Mouse (Mus musculus) left cerebral cortex, adult 2 months (tissue): ENCODE data around the gene Zc3h7a. TPM values are rescaled to one million over a fixed set of nuclear protein-coding genes. Genes with fewer than 3 reads are reported as not detected.

Source experiments
- DNase-seq, 2 experiments: peaks; one replicate each; pipeline ENCODE4 v3.0.0; 2021 to 2022; ENCODE audit warnings: low spot score in 2 of 2, mixed read lengths in 1 of 2; ENCODE audit errors: extremely low spot score in 1 of 2
- H3K27ac ChIP-seq: fragments of 200-600 bp; 2 replicates; pipeline ENCODE4 v1.8.1; 2022
- H3K4me3 ChIP-seq: fragments of 200-600 bp; 2 replicates; pipeline ENCODE4 v1.8.1; 2022
- CTCF ChIP-seq: fragments of 200-600 bp; IDR thresholded peaks from 2 replicates; pipeline ENCODE4 v1.8.1; 2022; ENCODE audit warnings: antibody characterized with exemption, mild to moderate bottlenecking, moderate library complexity
- intact Hi-C: fragments of 180-260 bp; cut with DNase I; formaldehyde crosslinking; loops from one replicate; pipeline ENCODE4 v1.15.1; 2025
- microRNA-seq, 2 experiments: library from miRNA; unstranded; fragments of <30 nt; microRNA quantifications; one replicate each; pipeline ENCODE4 v1.2.0; 2021
- total RNA-seq, 2 experiments: library from RNA; stranded (reverse); gene quantifications; 2 replicates each; pipeline ENCODE4 v1.2.3; 2021

The Zc3h7a gene
- total RNA-seq, 2 experiments from 2014 or later = 68.5 to 76.4 TPM

DNA sequence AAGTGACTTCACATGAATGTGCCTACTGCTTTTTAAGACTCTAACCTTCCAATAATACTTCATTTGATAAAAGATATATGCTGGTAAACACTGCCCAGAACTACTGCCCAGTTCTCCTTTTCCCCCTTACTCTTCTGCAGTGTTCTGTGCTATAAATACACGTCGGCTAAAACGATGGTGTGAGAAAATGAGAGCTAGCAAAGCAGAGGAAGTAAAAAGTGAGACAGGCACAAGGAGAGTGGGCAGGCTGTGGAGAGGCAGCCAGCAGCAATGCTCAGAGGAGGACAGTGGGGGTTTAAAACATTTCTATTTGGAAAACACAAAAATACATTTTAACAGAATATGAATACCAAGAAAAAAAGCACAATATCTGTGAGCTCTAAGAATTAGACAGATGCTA lies 83.7 kb downstream of the Zc3h7a start:
- no peak for DNase-seq
- H3K4me3 ChIP-seq = no peak overlapping the region
- TF ChIP-seq CTCF = no peak
- peak overlapping the region; percentile 86 for H3K27ac ChIP-seq
- intact Hi-C loops = loop anchor here (1.0 kb wide), 1 partner anchor 26 kb away; the partner anchor contains the start of gene Litaf

DNA sequence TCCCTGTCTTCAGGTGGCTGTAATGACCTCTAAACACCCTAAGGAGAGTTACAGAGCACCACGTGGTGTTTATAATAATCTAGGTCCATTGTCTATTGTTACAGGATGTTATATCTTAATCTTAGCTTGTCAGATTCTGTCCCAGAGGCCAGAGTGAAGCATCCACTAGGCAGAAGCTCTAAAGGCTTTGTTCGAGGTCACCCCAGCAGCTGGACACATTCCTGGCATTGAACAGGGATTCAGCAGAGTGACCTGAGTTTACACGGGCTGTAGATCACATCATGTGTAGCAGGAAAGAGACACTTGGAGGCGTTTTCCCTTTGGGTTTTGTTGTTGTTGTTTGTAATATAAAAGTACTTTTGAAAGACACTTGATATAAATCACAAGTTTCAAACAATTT lies 84.1 kb downstream of the Zc3h7a start:
- intact Hi-C loops = loop anchor here (1.0 kb wide), 1 partner anchor 26 kb away; the partner anchor contains the start of gene Litaf
- TF ChIP-seq CTCF = no peak
- Histone ChIP-seq H3K27ac (peak overlapping the region; percentile 78), H3K4me3 (no peak overlapping the region)
- no peak for DNase-seq

DNA sequence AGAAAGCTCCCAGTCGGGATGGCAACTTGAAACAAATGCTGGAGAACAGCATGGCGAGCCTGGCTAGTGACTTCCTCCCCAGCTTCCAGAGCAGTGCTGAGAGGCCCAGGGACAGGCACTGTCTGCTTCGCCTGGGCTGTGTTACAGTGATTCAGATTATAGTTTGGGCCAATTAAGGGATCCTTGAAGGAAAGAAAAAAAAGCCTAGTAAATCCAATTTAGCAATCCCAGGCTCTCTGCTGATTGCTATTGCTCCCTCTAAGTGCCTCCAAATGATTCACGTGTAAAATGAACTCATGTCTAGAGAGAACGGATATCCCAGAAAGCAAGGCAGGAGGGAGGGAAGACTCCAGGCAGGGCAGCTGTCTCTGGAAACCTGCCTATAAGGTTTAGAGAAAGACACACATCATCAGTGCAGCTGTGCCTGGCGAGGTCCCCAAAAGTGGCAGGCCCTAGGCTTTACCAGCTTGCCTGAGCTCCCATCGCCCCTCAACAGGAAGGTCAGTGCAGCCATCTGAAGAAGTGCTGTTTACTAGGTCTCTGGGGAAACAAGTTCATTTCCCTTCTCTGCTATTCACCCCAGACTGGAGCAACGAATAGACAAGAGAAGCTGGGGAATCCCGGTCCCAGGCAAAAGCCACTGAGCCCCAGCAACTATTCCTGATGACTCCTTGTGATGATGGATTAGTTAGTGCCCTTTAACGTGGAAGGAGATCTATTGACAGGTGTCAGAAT lies 85.2 kb downstream of the Zc3h7a start:
- no peak overlapping the region for H3K4me3 ChIP-seq
- no peak for DNase-seq
- H3K27ac ChIP-seq = peak overlapping the region; percentile 78
- intact Hi-C loops = no loop called here
- no peak for TF ChIP-seq CTCF

DNA sequence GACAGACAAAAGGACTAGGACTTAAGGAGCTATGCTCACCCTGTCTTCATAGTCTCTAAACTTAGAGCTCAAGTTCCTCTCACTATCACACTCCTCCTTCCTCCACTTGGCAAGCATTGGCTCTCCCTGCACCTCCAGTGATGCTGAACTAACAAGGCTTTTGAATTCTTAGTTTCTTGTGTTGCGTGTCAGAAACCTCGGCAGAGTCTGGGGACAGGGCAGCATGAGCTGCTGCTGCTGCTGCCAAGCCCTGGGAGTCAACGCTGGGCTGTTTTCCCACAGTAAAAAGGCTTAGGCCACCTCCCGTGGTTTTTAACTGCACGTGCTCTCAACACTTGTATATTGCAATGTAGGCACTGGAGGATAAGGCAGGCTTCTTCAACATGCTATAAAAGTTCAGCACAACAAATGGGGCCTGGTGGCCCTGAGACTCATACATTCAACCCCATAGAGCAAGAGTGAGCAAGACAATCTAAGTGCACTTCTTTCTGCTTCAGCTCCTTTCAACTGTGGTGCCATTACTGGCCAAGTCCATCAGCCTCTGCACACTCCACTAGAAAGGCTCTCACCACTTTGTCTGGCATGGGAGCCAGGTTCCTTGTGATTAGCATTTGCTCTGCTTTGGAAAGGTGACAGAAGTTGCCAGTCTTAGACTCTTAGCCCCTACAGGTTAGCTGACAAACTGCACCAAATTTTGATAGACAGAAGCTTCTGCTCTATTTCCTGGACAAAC lies 89.2 kb downstream of the Zc3h7a start:
- peak; percentile 30 for TF ChIP-seq CTCF
- H3K27ac ChIP-seq = peak overlapping the region; percentile 24; the same call in 1 of the 2 replicates
- intact Hi-C loops = no loop called here
- H3K4me3 ChIP-seq = no peak overlapping the region
- no peak for DNase-seq

Small RNAs within 50 kb of the gene (microRNA-seq; reads per million reads assigned to microRNA genes)
- gene Gm23935 = 12.2 to 20.6 reads per million in 2 experiments

Other genes starting within 250 kb of the Zc3h7a start
- gene Snn, start 115.4 kb downstream of the Zc3h7a start, total RNA-seq = 100 to 1,000 TPM; 174 to 177 TPM
- 10 to 100 TPM in 1 of 2 experiments, 1 to 10 TPM in 1; 9.1 to 14.1 TPM for gene Litaf, start 110.2 kb downstream of the Zc3h7a start, total RNA-seq
- gene Txndc11, start 41.7 kb downstream of the Zc3h7a start, total RNA-seq = 10 to 100 TPM; 35.2 to 37.7 TPM
- gene Rsl1d1, start 26.9 kb upstream of the Zc3h7a start, total RNA-seq = 10 to 100 TPM; 46.3 to 50.1 TPM
- gene Gspt1, start 77.9 kb upstream of the Zc3h7a start, total RNA-seq = 10 to 100 TPM; 79.7 to 85.5 TPM
- gene Tnfrsf17, start 137.4 kb upstream of the Zc3h7a start, total RNA-seq = not detected
- gene Snx29, start 146.5 kb upstream of the Zc3h7a start, total RNA-seq = 10 to 100 TPM; 21.1 to 22.8 TPM